Mouse (Mus musculus) midbrain, embryonic 16.5 days (tissue): ENCODE data around the gene Eif1. TPM values are rescaled to one million over a fixed set of nuclear protein-coding genes. Genes with fewer than 3 reads are reported as not detected.
"Not testable (repeated sequence)": the region's sequence is repeated elsewhere in the genome, so short reads cannot be mapped to it uniquely, and the experiment has no call there.

Experiments used
- ATAC-seq: fragments of 200-750 bp; cut with Nextera tagmentation; 2 replicates; pipeline ENCODE4 v1.8.0; 2017; ENCODE audit warnings: moderate TSS enrichment
- H3K27ac ChIP-seq: fragments of 300-500 bp; sonication (generic); 2 replicates; pipeline ENCODE4 v1.5.1; 2014; ENCODE audit warnings: mild to moderate bottlenecking, low read length, mixed read lengths
- H3K27me3 ChIP-seq: fragments of 300-500 bp; sonication (generic); 2 replicates; pipeline ENCODE4 v1.6.1; 2014; ENCODE audit warnings: low read depth, low read length, mixed read lengths; ENCODE audit not compliant: control insufficient read depth, insufficient read depth
- H3K36me3 ChIP-seq: fragments of 300-500 bp; sonication (generic); 2 replicates; pipeline ENCODE4 v1.6.1; 2014; ENCODE audit warnings: mild to moderate bottlenecking, low read length, moderate library complexity, mixed read lengths; ENCODE audit not compliant: control insufficient read depth, insufficient read depth
- H3K4me1 ChIP-seq: fragments of 300-500 bp; sonication (generic); 2 replicates; pipeline ENCODE4 v1.6.1; 2014; ENCODE audit warnings: mild to moderate bottlenecking, low read length, mixed read lengths; ENCODE audit not compliant: control insufficient read depth, insufficient read depth
- H3K4me2 ChIP-seq: fragments of 300-500 bp; sonication (generic); 2 replicates; pipeline ENCODE4 v1.6.1; 2014; ENCODE audit warnings: mild to moderate bottlenecking, low read length, mixed read lengths
- H3K4me3 ChIP-seq: fragments of 300-500 bp; sonication (generic); 2 replicates; pipeline ENCODE4 v1.5.1; 2014; ENCODE audit warnings: low read depth, mild to moderate bottlenecking, low read length, moderate library complexity, mixed read lengths
- H3K9ac ChIP-seq: fragments of 300-500 bp; sonication (generic); 2 replicates; pipeline ENCODE4 v1.6.1; 2014; ENCODE audit warnings: low read depth, low read length, mixed read lengths
- H3K9me3 ChIP-seq: fragments of 300-500 bp; sonication (generic); replicated peaks from 2 replicates; pipeline ENCODE4 v1.6.1; 2014; ENCODE audit warnings: mild to moderate bottlenecking, low read length, mixed read lengths; ENCODE audit not compliant: control insufficient read depth, poor library complexity, severe bottlenecking
- WGBS: fragments of 180-500 bp; shearing (Covaris S2); extraction: QIAGEN DNeasy Blood & Tissue Kit; methylation state at CpG from one replicate; pipeline ENCODE4 v1.1.7; 2014; 5-methylcytosine and 5-hydroxymethylcytosine counted together
- polyA plus RNA-seq: library from polyadenylated mRNA; unstranded; fragments of >200 nt; fragmentation: Nextera tagmentation; extraction: Ambion mirVana; gene quantifications from 2 replicates; pipeline ENCODE4 v1.2.1, GENCODE M21; 2015

The Eif1 gene
- polyA plus RNA-seq, 1 experiment from 2014 or later = 1,185 TPM

DNA sequence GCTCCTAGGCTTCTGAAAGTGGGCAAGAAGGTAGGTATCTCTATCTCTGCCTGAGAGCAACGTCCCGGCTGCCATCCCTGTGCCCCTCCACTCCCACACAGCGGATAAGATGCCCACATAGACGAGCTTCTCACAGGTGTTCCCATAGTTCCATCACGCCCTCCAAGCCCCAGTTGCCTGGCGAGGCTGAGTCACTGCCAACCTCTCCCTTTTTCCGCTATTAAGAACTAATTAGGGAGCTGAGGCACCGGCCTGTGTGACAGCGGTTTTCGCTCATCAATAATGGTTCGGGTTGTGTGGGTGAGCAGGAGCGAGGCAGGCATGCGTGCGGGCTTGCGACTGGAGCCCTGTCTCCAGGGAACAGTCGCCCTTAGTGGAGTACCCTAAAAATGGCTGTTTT is 10.6 kb downstream of the Eif1 start:
- H3K27ac ChIP-seq = peak overlapping the region; percentile 42; the same call in 1 of the 2 replicates
- 0 out of 2 replicates have a peak overlapping the region, but pooled peaks have one; percentile 20 for H3K9ac ChIP-seq
- 57% methylated on average over 16 of the region's 16 CpGs for WGBS
- ATAC-seq = no peak
- no peak overlapping the region for H3K4me2 ChIP-seq
- H3K9me3 ChIP-seq = no peaks in the 10 kb centered on the region
- no peak overlapping the region for H3K4me3 ChIP-seq
- no peaks in the 10 kb centered on the region for H3K36me3 ChIP-seq
- H3K4me1 ChIP-seq = peaks cover 35% of the 10 kb centered on the region
- H3K27me3 ChIP-seq = no peaks in the 10 kb centered on the region

DNA sequence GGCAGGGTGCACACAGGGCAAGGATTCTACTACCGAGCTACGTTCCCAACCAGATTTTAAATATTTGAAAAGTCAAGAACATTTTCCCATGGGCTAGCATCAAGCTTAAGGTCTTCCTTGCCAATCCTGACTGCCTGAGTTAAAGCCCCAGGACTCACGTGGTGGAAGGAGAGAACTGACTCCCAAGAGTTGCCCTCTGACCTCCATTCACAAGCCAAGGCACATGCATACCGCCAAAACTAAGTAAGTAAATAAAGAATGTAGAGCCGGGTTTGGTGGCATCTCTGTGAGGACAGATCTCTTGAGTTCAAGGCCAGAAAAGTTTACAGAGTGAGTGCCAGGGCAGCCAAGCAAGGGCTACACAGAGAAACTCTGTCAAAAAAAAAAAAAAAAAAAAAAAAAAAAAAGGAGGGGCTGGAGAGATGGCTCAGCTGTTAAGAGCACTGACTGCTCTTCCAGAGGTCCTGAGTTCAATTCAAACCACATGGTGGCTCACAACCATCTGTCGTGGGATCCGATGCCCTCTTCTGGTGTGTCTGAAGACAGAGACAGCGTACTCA is 11.2 kb downstream of the Eif1 start:
- not testable (repeated sequence) for H3K9me3 ChIP-seq, H3K36me3 ChIP-seq, H3K27me3 ChIP-seq, H3K4me2 ChIP-seq, H3K4me3 ChIP-seq, H3K9ac ChIP-seq, ATAC-seq
- WGBS = 57% methylated on average over 8 of the region's 8 CpGs
- Histone ChIP-seq H3K27ac (peak overlapping the region; percentile 42; the same call in 1 of the 2 replicates), H3K4me1 (peaks cover 38% of the 10 kb centered on the region)

DNA sequence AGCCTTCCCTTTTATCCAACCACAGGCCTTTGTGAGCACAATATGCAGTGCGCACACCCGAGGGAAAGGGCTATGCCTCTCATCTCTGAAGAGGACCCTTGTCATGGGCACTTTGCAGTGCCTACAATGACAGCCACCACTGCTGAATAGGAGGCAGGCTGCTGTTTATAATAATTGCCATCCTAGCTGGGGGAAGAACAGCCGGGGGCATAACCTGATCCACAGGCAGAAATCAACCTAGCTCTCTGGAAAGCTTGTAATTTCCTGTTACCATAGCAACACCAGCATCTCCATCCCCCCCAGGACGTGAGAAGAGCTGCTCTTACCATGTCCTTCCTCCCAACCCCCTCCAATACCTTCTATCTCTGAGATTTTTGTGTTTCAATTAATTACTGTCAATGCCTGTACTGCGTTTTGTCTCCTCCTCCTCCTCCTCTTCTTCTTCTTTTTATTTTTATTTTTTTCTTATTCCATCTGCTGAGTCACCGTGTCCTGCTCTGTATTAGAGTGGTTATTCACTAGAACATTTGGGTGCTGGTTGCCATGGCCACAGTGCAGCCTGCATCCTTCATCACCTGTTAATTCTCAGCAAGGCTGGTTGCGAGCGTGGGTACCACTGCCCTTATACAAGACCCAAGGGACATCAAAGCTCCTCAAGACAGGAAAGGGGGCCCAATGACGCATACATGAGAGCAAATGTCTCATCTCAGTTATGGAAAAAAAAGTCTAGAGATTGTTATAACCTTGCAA is 13.3 kb downstream of the Eif1 start:
- 18% methylated on average over 9 of the region's 9 CpGs for WGBS
- Histone ChIP-seq H3K9ac (peak overlapping the region; percentile 16; the same call in 1 of the 2 replicates), H3K9me3 (no peaks in the 10 kb centered on the region), H3K4me2 (peak overlapping the region; percentile 39), H3K4me3 (no peak overlapping the region), H3K27me3 (no peaks in the 10 kb centered on the region), H3K4me1 (peaks cover 42% of the 10 kb centered on the region), H3K27ac (peak overlapping the region; percentile 94), H3K36me3 (no peaks in the 10 kb centered on the region)
- ATAC-seq = peak; percentile 88

DNA sequence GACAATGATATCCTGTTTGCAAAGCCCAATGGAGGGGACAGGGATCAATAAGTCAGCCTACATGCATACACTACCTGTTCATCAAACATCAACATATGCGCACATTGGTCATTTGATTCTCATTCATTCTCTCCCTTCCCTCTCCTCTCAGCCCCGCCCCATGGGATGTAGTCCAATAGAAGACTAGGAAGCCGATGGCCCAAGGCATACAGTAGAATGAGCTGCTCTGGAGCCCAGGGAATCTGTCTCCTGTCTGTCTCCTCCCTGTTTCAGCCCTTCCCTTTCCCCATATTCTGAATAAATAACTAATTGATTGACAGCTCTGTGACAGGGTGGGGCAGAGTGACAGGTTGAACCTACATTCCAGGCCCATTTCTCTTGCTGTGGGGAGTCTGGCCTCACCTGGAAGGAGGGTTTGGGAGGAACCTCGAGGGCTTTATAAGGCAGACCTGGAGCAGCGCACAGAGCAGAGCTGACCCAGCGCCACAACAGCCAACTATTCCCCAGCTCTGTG is 14.3 kb downstream of the Eif1 start, which contains the start of gene Gast:
TSS of gene Gast (plus strand) at position 464 of the 514 bp plus-strand sequence.
- no peaks in the 10 kb centered on the region for H3K36me3 ChIP-seq
- ATAC-seq = no peak
- peak within 1 kb of the TSS; percentile 39 for H3K4me2 ChIP-seq
- H3K27ac ChIP-seq = peak within 1 kb of the TSS; percentile 94
- H3K9me3 ChIP-seq = no peaks in the 10 kb centered on the region
- 70% methylated on average over 6 of the region's 6 CpGs for WGBS
- H3K4me3 ChIP-seq = no peak within 1 kb of the TSS
- no peak within 1 kb of the TSS for H3K9ac ChIP-seq
- no peaks in the 10 kb centered on the region for H3K27me3 ChIP-seq
- H3K4me1 ChIP-seq = peaks cover 42% of the 10 kb centered on the region

DNA sequence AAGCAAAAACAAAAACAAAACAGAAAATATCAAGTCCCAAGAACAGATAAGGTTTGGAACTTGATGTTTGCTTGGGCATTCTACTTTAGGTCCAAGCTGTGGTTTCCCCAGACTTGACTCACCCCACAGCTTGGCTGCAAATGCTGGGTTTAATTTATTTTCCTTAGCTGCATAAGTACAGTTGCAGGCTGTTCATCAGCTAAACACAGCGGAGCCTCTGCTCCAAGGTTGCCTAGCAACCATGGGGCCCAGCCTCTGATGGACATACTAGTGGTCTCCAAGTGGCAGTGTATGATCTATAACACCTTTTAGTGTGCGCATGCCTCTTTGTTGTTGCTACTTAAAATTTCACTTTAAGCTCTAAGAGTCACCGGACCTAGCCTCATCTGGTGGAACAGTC is 16.0 kb downstream of the Eif1 start:
- Histone ChIP-seq H3K4me3 (no peak overlapping the region), H3K4me1 (peaks cover 33% of the 10 kb centered on the region), H3K9me3 (no peaks in the 10 kb centered on the region), H3K27me3 (no peaks in the 10 kb centered on the region), H3K4me2 (no peak overlapping the region), H3K36me3 (no peaks in the 10 kb centered on the region), H3K27ac (peak overlapping the region; percentile 94), H3K9ac (no peak overlapping the region)
- ATAC-seq = no peak
- 34% methylated on average over 3 of the region's 3 CpGs for WGBS

DNA sequence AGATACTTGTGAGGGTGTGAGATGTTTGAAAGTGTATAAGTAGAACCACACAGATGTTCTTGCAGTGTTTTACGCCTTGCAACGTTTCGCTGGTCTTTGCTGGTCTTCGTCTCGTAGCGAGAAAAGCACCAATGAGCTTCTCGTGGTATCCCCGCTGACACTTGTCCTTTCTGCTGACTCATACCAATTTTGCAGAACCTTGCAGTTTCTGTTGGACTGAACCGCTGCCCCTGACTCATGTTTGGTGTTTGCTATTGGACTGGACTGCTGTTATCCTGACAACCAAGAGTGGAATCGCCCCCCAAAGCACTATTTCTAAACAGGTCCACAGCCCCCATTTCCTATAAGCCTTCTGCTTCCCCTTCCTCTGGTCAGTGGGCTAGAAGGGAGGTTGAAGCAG is 24.6 kb downstream of the Eif1 start:
- H3K9ac ChIP-seq = no peak overlapping the region
- H3K9me3 ChIP-seq = no peaks in the 10 kb centered on the region
- H3K36me3 ChIP-seq = 0 out of 2 replicates have a peak, but pooled peaks cover 2% of the 10 kb centered on the region
- no peaks in the 10 kb centered on the region for H3K27me3 ChIP-seq
- H3K4me1 ChIP-seq = 0 out of 2 replicates have a peak, but pooled peaks cover 5% of the 10 kb centered on the region
- no peak overlapping the region for H3K4me2 ChIP-seq
- 95% methylated on average over 10 of the region's 10 CpGs for WGBS
- no peak overlapping the region for H3K4me3 ChIP-seq
- H3K27ac ChIP-seq = no peak overlapping the region
- ATAC-seq = no peak

DNA sequence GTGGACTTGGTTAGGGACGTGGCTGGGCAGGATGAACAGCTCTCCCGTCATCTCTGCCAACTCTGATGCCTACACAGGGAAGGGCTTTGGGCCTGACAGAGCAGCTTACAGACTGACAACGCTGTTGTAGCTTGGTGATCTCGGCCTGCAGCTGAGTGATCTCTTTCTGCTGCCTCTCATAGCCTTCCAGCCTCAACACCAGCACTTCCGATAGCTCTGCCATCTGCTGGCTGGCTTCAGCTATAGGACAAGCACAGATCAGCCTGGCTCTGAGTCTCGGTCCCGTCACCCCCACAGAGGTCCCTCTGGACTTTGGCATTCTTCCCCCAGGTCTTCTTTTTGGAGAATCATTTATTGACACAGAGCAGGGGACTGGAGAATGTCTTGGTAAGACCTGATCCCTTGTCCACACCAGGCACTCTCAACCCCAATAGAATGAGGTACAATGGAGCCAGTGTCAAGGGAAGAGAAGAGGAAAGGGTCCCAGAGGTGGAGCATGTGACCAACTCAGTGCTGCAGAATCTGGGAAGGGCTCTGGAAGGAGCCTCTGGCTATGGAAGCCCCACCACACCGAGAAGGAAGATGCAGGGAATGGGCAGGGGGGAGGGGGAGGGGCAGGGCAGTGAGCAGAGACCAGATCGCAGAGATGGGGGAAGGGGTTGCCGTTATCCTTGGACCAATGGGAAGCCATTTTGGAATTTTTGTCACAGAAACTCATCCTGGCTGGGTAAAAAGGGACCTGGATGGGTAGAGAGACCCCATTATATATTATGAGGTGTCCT is 32.6 kb downstream of the Eif1 start:
- WGBS = 27% methylated on average over 10 of the region's 10 CpGs
- no peaks in the 10 kb centered on the region for H3K9me3 ChIP-seq
- H3K9ac ChIP-seq = peak overlapping the region; percentile 28; the same call in 1 of the 2 replicates
- H3K4me1 ChIP-seq = peaks cover 29% of the 10 kb centered on the region
- H3K4me3 ChIP-seq = no peak overlapping the region
- no peaks in the 10 kb centered on the region for H3K27me3 ChIP-seq
- H3K4me2 ChIP-seq = no peak overlapping the region
- ATAC-seq = peak; percentile 21; the same call in 1 of the 2 replicates
- H3K36me3 ChIP-seq = peaks cover 2% of the 10 kb centered on the region; the same call in 1 of the 2 replicates
- H3K27ac ChIP-seq = peak overlapping the region; percentile 47; the same call in 1 of the 2 replicates

DNA sequence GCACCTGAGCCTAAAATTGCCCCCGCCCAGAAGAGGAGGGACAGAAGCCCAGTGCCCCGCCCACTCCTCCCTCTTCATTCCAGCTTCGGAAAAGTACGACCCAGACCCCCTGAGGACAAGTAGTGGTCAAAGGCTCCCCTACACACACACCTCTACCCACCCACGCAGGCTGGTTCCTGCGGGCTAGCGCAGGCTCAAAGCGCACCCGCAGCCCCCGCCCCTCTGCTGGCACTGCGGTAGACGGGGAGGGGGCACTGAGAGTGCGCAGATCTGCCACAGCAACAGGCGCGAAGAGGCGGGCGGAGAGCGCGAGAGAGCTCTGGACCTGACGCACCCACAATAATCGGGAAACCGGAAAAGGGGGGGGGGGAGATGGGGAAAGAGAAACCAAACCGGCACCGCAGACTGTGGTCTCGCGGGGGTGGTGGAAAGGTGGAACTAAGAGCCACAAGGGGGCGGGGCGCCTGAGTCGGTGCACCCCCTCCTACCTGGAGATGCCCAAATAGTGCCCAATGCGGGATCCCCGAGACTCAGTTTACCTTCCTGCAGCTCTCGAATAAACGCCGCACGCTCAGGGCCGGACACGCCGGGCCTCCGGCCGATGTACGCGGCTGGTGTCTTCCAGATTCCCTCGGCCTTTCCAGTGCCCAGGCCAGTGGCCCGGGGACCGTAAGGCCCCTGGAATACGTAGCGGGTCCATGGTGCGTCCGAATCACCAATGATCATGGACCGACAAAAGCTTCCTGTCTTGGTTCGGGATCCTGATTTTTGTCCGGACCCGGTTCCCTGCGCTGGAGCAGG is 35.7 kb downstream of the Eif1 start:
- no peaks in the 10 kb centered on the region; the same call in 1 of the 2 replicates for H3K36me3 ChIP-seq
- peak overlapping the region; percentile 87 for H3K4me2 ChIP-seq
- WGBS = under 1% methylated on average over 47 of the region's 54 CpGs
- H3K27ac ChIP-seq = peak overlapping the region; percentile 91
- peak overlapping the region; percentile 82 for H3K9ac ChIP-seq
- ATAC-seq = peak; percentile 46
- peaks cover 25% of the 10 kb centered on the region for H3K4me1 ChIP-seq
- peak overlapping the region; percentile 85 for H3K4me3 ChIP-seq
- H3K27me3 ChIP-seq = 0 out of 2 replicates have a peak, but pooled peaks cover 5% of the 10 kb centered on the region
- no peaks in the 10 kb centered on the region for H3K9me3 ChIP-seq
